Mouse (Mus musculus) common myeloid progenitor, adult 5-6 weeks (primary cell): ENCODE results near the gene Abcc3. TPM values are rescaled to one million over a fixed set of nuclear protein-coding genes. Genes with fewer than 3 reads are reported as not detected.
A peak's percentile ranks its signal among the peaks of the same experiment; 100 is the strongest.

ENCODE experiments used
- ATAC-seq: replicated peaks from 2 replicates; pipeline ENCODE4 v1.8.0; 2016; ENCODE audit warnings: low read depth, mild to moderate bottlenecking, moderate TSS enrichment, inconsistent platforms; ENCODE audit not compliant: poor library complexity, severe bottlenecking
- total RNA-seq: library from RNA; stranded (forward); fragments of 200-1000, 187-1606 nt; gene quantifications from 2 replicates; pipeline ENCODE4 v1.2.3, GENCODE M21; 2017

The Abcc3 gene
- total RNA-seq = 0.27 TPM in 1 of 2 replicates, not detected in the other

- ATAC-seq = peak; percentile 69
Measured at GRCm38 (mm10) chr11:94392672-94393109, at the start of gene Abcc3. Abcc3 (minus strand) TSS chr11:94392997.

GRCm38 (mm10) chr11:94441752-94442151, 49.0 kb upstream of the Abcc3 start:
- no peak for ATAC-seq

- no peak for ATAC-seq
Measured at GRCm38 (mm10) chr11:94441122-94441521, 48.3 kb upstream of the Abcc3 start.

DNA sequence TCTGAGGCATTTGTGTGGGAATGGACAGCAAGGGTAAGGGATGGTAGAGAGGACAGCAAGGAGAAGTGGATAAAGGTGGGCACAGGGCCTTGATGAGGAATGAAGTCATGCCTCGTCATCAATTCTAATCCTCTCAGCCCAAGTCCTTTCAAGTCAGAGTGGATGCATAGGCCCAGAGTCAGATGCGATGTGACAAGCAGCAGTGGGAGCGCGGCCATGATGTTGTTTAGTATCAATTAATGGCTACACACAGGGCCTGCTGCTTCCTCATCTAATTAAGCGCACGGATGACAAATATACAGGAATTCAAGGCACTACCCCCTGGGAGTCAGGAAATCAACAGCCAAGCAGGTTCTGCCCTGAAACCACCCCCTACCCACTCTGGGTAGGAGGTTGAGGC, 47.6 kb upstream of the Abcc3 start:
- no peak for ATAC-seq

- no peak for ATAC-seq
Measured at GRCm38 (mm10) chr11:94429011-94429651, 36.3 kb upstream of the Abcc3 start.

- ATAC-seq = 0 out of 2 replicates have a peak, but pooled peaks have one; percentile 25
Measured at GRCm38 (mm10) chr11:94428091-94428835, 35.5 kb upstream of the Abcc3 start.

DNA sequence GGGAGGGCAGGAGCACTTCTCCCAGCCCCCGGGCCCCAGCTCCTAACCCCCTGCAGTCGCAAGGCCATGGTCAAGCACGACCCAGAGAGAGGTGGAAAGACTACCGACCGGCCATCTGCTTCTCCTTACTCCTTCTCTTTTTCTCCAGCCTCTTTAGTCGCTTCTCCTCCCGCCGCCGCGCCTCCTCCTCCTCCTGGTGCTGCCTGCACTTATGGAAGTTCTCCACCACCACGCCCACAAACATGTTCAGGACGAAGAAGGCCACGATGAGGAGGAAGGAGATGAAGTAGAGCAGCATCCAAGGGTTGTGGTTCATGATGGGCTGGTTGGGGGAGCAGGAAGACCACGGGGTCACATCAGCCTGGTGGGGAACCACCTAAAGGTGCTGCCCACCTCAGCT, 32.9 kb upstream of the Abcc3 start:
- no peak for ATAC-seq

- no peak for ATAC-seq
Measured at GRCm38 (mm10) chr11:94425215-94425614, 32.4 kb upstream of the Abcc3 start.

GRCm38 (mm10) chr11:94424380-94424779, 31.6 kb upstream of the Abcc3 start:
- ATAC-seq = no peak

DNA sequence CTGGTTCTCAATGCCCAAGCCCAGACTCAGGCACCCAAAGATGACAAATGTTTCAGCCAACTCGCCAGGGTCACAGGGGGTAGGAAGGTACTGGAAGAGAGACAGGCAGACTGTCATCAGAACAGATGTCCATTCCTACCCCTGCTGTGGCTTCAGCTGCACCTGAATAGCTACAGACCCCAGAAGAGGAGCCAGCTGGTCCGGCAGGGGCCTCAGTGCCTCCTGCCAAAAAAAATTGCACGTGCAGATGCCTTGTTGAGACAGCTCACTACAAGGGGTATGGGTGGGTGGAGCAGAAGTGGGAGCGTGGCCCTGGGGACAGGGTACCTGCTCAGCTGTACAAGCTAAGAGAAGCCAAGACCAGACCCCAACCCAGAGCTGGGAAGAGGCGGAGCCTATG, 31.1 kb upstream of the Abcc3 start:
- ATAC-seq = no peak

DNA sequence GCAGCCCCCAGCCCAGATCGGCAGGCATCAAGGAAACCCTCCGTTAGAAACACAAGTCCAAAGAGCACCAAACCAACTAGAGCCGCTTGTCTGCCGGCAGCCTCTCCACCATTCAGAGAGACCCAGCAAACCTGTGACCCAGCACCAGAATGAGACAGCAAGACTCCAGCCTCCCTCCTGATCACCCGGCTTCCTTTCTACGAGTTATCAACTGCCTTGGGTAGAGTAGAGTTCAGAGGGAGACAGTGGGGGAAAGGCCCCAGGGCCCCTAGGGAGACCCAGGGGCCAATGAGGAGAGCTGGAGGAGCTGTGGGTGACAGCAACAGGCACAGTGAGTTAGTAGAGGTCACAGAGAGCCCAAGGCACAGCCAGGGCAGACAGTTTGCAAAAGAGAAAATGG, 28.2 kb upstream of the Abcc3 start:
- ATAC-seq = no peak

DNA sequence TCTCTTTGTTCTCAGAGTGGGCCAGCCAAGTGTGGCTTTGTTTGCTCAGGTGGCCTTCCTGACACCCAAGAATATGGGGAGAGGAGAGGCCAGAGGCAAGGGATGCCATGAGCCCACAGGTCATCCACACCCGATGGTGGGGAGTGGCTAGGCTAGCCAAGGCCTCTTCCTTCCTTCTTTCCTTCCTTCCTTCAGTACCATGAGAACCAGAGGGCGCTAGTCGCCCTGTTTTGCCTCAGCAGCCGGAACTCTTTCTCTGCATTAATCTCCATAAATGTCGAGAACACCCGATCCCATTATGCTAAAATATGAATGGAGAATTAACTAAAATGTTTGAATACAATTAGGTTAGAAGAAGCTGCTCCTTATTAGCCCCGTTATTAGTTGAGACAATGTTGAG, 27.5 kb upstream of the Abcc3 start:
- ATAC-seq = no peak

- ATAC-seq = no peak
Measured at GRCm38 (mm10) chr11:94419004-94419727, 26.4 kb upstream of the Abcc3 start.

- ATAC-seq = no peak
Measured at GRCm38 (mm10) chr11:94414042-94414441, 21.2 kb upstream of the Abcc3 start.

GRCm38 (mm10) chr11:94413516-94413915, 20.7 kb upstream of the Abcc3 start:
- ATAC-seq = no peak

DNA sequence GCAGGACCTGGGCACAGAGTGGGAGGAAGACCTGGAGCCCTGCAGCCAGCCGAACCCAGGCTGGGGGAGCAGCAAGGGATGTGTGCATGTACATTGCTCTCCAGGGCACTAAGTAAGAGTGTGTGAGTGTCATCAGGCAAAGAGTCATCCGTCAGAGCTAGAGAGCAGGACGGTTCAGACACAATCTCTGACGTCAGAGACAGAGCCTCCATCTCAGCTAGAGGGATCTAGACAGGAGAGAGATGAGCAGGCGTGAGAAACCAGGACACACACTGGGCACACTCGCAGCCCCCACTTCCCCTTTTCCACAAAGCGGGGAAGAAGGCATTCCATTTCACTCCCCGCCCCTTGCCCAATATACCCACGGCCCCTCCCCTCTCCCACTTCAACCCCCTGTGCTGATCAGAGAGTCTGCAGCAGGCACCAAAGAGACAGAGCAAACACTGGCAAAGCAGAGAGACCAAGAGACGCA, 20.2 kb upstream of the Abcc3 start:
- ATAC-seq = peak; percentile 60

DNA sequence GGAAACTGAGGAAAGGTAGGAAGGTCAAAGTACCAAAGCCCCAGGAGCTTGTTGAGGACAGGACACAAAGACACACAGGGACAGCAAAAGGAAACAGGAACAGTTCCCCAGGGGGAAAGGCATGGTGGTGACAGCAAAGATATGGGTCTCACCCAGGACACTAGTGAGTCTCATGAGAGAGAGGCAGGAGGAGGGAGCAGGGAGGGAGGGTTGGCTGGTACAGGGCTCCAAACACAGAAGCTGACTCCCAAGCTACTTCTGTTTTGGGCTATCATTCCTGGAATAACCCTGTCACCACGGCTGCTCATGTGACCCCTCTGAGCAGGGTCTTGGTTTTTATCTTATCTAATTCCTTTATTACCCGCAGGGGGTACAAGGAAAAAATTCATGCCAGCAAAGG, 19.8 kb upstream of the Abcc3 start:
- ATAC-seq = peak; percentile 27; the same call in 1 of the 2 replicates

DNA sequence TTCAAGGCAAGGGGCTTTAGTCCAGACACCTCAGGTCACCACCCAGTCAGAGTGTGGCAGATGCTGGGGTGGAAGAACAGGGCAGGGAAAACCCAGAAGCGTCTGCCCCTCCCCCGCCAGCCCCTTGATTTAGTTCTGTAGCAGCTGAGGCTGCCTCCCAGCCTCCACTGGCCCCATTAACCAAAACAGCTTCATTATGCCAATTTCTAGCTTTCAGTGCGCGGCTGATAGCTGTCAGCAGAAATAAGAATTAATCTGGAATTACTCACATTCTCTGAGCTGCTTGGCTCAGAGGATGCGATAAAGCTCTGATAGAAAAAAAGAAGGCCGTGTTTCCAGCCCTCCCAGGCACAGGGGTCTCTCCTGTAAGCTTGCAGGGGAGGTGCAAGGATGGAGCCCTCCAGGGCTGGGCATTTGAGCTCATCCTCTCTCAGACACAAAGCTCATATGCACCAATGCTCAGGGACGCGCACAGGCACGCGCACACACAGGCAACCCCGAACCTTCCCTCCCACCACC, 15.1 kb upstream of the Abcc3 start:
- no peak for ATAC-seq

DNA sequence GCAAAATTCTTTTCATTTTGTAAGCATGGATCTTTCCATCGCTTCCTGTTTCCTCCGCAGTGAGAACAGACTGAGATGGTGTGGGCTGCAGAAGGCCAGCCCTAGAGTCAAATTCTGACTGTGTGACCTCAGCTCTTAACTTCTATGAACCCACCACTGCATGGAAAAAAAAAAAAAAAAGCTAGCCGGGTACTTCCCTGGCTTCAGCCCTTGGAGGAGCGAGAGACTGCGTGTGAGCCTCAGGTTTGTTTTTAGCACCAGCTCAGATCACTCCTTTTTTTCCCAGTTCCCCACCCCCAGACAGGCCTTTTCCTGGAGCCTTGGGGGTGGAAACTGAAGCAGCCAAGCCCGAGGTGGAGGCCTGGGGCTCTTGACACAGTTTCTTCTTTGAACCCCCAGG, 12.6 kb upstream of the Abcc3 start:
- no peak for ATAC-seq

DNA sequence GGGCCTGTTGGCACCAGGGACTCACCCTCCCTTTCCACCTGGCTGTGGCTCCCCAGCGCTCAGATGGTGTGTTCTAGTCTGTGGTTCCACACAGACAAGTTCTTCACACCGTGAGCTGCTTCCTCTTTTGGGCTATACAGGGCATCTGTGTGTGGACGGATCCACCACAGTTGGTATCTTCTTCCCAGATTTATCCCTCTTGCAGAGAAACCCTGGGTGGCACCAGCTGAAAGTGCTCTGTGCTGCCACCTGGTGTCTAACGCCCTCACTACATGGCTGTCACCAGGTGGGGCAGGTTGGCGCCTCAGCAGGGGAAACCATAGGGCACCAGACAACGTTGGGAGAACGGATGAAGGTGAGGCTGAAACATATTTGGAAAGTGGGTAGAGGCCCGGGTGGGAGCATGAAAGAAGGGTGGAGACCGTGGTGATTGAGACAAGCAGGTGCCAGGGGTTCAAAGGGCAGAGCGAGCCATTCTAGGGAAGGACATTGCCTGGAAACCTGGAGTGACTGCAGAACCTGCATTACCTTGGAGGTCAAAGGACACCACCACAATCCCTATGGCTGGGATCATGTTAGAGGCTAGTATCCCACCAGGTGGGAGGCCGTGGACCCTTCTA, 12.0 kb upstream of the Abcc3 start:
- ATAC-seq = peak; percentile 93
